Mouse (Mus musculus) midbrain, embryonic 13.5 days (tissue): ENCODE measurements at regions not wholly inside any gene's neighbourhood (a gene's known extent, or its start where the extent isn't known, plus 50 kb on each side); places are given as distances from the start of the nearest gene placed in this dataset.

ENCODE experiments used
- ATAC-seq: fragments of 200-750 bp; cut with Nextera tagmentation; 2 replicates; pipeline ENCODE4 v1.8.0; 2017; ENCODE audit warnings: mild to moderate bottlenecking, moderate TSS enrichment, moderate library complexity
- H3K27ac ChIP-seq: fragments of 300-500 bp; sonication (generic); 2 replicates; pipeline ENCODE4 v1.5.1; 2015; ENCODE audit warnings: inconsistent platforms, mild to moderate bottlenecking, moderate library complexity
- H3K27me3 ChIP-seq: fragments of 300-500 bp; sonication (generic); 2 replicates; pipeline ENCODE4 v1.6.1; 2015; ENCODE audit warnings: mild to moderate bottlenecking, inconsistent platforms
- H3K36me3 ChIP-seq: fragments of 300-500 bp; sonication (generic); 2 replicates; pipeline ENCODE4 v1.6.1; 2015; ENCODE audit warnings: mild to moderate bottlenecking, inconsistent platforms
- H3K4me1 ChIP-seq: fragments of 300-500 bp; sonication (generic); replicated peaks from 2 replicates; pipeline ENCODE4 v1.6.1; 2015; ENCODE audit warnings: inconsistent platforms
- H3K4me2 ChIP-seq: fragments of 300-500 bp; sonication (generic); replicated peaks from 2 replicates; pipeline ENCODE4 v1.6.1; 2015; ENCODE audit warnings: moderate library complexity, mild to moderate bottlenecking, inconsistent platforms
- H3K4me3 ChIP-seq: fragments of 300-500 bp; sonication (generic); replicated peaks from 2 replicates; pipeline ENCODE4 v1.5.1; 2015; ENCODE audit warnings: mild to moderate bottlenecking, inconsistent platforms
- H3K9ac ChIP-seq: fragments of 300-500 bp; sonication (generic); replicated peaks from 2 replicates; pipeline ENCODE4 v1.6.1; 2015; ENCODE audit warnings: mild to moderate bottlenecking, inconsistent platforms
- H3K9me3 ChIP-seq: fragments of 300-500 bp; sonication (generic); 2 replicates; pipeline ENCODE4 v1.6.1; 2016; ENCODE audit warnings: mild to moderate bottlenecking, inconsistent platforms
- WGBS: fragments of 180-500 bp; shearing (Covaris S2); methylation state at CpG from one replicate; pipeline ENCODE4 v1.1.7; 2015; 5-methylcytosine and 5-hydroxymethylcytosine counted together

DNA sequence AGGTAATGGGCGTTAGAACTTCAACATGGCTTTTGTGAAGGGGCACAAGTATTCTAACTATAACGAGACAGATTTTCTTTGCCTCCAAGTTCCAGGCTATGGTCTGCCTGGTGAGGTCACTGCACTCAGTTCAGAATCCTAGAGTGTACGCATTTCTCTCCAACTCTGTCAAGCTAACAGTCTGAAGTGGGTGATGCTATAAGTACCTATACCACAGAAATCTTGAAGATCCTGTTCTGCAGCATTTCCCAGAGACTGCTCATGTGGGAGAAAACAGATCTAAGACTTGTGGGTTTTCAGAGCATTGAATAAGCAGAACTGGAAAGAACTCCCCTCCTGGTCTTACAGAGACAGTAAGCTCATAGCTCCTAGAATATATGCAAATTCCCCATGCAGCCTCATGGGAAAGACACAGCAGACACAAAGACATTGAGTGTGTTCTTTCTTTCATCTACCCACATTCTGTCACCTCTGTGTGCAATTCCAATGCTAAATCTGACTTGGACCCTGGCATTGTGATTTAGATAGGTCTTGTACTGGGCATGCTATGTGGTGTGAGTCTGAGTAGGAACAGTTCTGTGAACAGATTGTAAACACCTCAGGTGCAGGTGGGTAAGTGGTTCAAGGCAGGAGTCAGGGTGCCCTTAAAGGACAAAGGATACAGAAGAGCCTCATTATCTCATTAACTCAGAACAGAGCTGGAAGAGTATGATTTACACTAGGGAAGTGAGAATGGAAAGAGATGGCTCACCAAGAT lies 245.1 kb upstream of the Cpeb2 start:
- WGBS, result 87% methylated on average over 3 of the region's 3 CpGs

DNA sequence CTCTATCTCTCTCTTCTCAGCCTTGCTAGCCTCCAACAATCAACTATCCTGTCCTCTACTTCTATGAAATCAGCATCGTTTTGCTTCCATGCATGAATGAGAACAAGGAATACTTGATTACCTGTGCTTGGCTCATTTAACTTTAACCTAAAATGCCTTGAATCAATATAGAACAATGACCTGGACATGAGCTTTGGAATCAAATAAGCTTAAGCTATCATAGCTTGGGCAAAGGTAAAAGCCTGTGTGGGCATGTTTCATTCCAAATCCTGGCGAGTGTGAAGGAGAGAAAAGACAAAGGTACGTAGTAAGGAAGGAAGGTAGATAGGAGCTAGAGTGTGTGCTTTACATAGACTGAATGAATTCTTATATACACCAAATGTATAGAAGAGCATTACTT lies 243.7 kb upstream of the Cpeb2 start:
- 92% methylated on average over 3 of the region's 3 CpGs for WGBS
- Histone ChIP-seq H3K36me3 (no peaks in the 10 kb centered on the region), H3K9ac (no peak overlapping the region), H3K4me2 (no peak overlapping the region), H3K27me3 (no peaks in the 10 kb centered on the region), H3K4me1 (no peaks in the 10 kb centered on the region), H3K4me3 (no peak overlapping the region), H3K9me3 (no peaks in the 10 kb centered on the region), H3K27ac (no peak overlapping the region)
- ATAC-seq, result no peak

More for the DNA sequence above, 245.1 kb upstream of the Cpeb2 start:
- H3K4me2 ChIP-seq, result no peak overlapping the region
- no peak overlapping the region for H3K27ac ChIP-seq
- H3K4me3 ChIP-seq, result no peak overlapping the region
- no peaks in the 10 kb centered on the region for H3K27me3 ChIP-seq
- no peaks in the 10 kb centered on the region for H3K9me3 ChIP-seq
- no peak for ATAC-seq
- H3K4me1 ChIP-seq, result no peaks in the 10 kb centered on the region
- no peaks in the 10 kb centered on the region for H3K36me3 ChIP-seq
- no peak overlapping the region for H3K9ac ChIP-seq

DNA sequence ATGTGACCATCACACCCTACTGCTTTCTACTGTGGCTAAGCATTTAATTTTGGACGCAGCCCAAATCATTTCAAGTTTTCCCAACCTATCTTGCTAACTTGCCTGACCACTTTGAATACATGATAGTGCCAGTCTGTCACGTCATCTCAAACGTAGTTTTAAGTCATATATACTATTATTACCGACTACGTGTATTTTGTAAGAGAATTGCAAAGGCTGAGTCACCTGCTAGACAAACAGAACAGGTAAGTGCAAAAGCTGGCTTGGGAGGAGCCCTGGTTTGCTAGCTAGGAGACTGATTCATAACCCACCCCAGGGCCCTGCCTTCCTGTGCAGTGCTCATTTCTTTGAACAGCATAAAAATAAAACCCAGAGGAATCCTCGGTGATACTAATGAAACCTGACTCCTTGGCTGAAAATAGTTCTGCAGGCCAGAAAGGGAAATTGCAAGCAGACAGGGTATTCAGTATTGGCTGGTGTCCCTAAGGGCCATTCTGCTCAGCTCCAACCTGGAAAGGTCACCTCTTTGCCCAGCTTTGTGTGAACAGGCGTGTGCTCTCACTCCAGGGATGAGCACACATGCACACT lies 208.9 kb upstream of the Cpeb2 start:
- H3K27ac ChIP-seq, result no peak overlapping the region
- no peak overlapping the region for H3K9ac ChIP-seq
- no peak for ATAC-seq
- no peaks in the 10 kb centered on the region for H3K4me1 ChIP-seq
- WGBS, result 81% methylated on average over 7 of the region's 7 CpGs
- no peaks in the 10 kb centered on the region for H3K36me3 ChIP-seq
- H3K4me2 ChIP-seq, result no peak overlapping the region
- H3K4me3 ChIP-seq, result no peak overlapping the region
- no peaks in the 10 kb centered on the region for H3K9me3 ChIP-seq
- no peaks in the 10 kb centered on the region for H3K27me3 ChIP-seq

DNA sequence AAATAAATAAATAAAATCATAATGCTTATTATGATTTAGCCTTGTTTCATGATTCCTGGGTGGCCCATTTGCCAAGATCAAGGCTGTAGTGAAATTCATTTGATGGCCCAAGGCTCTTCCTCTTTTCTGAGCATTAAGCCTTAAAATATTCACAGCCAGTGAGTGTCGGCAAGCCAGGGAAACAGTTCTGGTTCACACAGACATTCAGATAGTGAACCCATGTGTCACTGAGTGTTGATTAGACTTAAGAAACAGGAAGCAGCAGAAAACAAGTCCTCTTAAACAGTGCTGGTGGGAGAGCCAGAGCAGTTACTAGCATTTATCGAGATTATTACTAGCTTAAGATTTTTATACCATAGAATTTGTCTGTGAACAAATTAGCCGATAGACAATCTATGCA lies 201.7 kb upstream of the Cpeb2 start:
- Histone ChIP-seq H3K36me3 (no peaks in the 10 kb centered on the region), H3K27me3 (no peaks in the 10 kb centered on the region), H3K9me3 (no peaks in the 10 kb centered on the region), H3K9ac (no peak overlapping the region), H3K4me3 (no peak overlapping the region), H3K4me1 (no peaks in the 10 kb centered on the region), H3K4me2 (no peak overlapping the region), H3K27ac (no peak overlapping the region)
- ATAC-seq, result no peak
- 87% methylated on average over 3 of the region's 3 CpGs for WGBS

DNA sequence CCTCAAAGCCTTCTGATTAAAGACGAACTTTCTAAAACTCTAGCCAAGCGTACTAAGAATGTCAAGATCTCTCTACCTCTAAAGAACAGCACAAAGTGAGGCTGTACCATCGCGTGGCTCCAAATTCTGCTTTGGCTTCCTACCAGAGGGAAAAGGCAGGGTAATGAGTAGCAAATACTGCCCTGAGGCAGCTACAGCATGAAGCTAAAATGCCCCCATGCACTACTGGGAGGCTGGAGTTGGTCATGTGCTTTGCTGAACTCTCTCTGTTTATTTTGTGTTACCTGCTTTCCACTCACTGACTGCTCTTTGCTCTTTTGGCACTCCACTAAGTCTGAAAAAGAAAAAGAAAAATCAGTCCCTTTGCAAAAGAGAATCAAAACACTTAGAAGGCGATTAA lies 201.1 kb upstream of the Cpeb2 start:
- 86% methylated on average over 5 of the region's 5 CpGs for WGBS
- H3K4me2 ChIP-seq, result no peak overlapping the region
- H3K9me3 ChIP-seq, result no peaks in the 10 kb centered on the region
- H3K27ac ChIP-seq, result no peak overlapping the region
- H3K4me1 ChIP-seq, result no peaks in the 10 kb centered on the region
- no peaks in the 10 kb centered on the region for H3K27me3 ChIP-seq
- ATAC-seq, result no peak
- H3K9ac ChIP-seq, result no peak overlapping the region
- no peak overlapping the region for H3K4me3 ChIP-seq
- H3K36me3 ChIP-seq, result no peaks in the 10 kb centered on the region

DNA sequence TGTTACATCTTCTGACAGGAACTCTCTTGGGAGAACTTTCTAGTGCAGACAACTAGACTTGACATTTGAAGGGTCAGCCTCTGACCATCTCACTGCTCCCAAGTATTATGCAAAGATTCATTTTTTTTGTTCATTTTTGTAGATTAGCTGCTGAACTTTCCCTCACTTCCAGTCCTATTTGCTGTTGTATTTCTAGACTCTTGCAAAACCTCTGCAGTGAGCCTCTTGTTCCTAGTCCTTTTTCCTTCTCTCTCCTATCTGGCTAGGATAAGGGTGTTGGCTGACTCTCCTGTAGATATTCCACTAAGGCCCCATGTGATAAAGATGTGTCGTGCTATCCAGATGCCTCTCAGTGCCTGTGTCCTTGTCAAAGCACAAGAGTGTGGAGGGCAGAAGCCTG lies 198.5 kb upstream of the Cpeb2 start:
- Histone ChIP-seq H3K27me3 (no peaks in the 10 kb centered on the region), H3K9me3 (no peaks in the 10 kb centered on the region), H3K36me3 (no peaks in the 10 kb centered on the region), H3K4me3 (no peak overlapping the region), H3K27ac (no peak overlapping the region), H3K9ac (no peak overlapping the region), H3K4me2 (no peak overlapping the region), H3K4me1 (no peaks in the 10 kb centered on the region)
- ATAC-seq, result no peak
- 82% methylated on average over 1 of the region's 1 CpGs for WGBS

DNA sequence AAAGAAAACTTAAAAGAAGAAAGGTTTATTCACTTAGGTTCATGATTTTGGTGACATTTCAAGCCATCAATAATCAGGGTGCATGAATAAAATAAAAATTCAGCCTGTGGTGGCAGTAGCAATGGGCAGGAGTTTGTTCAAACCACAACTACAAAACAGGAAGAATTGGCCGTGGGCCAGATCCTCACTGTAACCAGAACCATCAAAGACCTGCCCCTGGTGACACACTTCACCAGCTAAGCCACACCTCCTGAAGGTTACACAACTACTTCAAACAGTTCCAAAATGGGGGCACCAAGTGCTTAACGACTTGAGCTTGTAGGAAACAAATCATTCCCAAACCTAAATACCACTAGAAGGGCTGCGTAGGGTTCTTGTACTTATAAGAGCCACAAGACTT lies 195.4 kb upstream of the Cpeb2 start:
- ATAC-seq, result no peak
- no peaks in the 10 kb centered on the region for H3K36me3 ChIP-seq
- no peak overlapping the region for H3K9ac ChIP-seq
- no peaks in the 10 kb centered on the region for H3K4me1 ChIP-seq
- no peaks in the 10 kb centered on the region for H3K9me3 ChIP-seq
- 82% methylated on average over 3 of the region's 3 CpGs for WGBS
- no peak overlapping the region for H3K27ac ChIP-seq
- no peak overlapping the region for H3K4me3 ChIP-seq
- H3K27me3 ChIP-seq, result no peaks in the 10 kb centered on the region
- no peak overlapping the region for H3K4me2 ChIP-seq

DNA sequence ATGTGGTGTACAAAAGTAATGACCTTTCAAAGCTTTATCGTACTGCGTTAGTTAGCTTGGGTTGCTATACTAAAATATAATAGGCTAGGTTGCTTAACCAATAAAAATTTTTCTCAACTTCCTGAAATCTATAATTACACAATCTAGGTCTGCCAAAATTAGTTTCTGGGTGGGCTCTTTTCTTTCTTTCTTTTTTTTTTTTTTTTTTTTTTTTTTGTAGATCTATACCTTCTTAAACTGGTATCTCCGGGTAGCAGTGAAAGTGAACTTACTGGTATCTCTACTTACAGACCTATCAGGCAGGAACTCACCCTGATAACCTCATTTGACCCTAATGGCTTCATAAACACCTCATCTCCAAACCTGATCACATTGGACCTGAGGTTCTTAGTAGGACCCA lies 193.4 kb upstream of the Cpeb2 start:
- no peaks in the 10 kb centered on the region for H3K9me3 ChIP-seq
- no peak overlapping the region for H3K4me2 ChIP-seq
- 96% methylated on average over 3 of the region's 3 CpGs for WGBS
- H3K36me3 ChIP-seq, result no peaks in the 10 kb centered on the region
- no peak overlapping the region for H3K4me3 ChIP-seq
- H3K27ac ChIP-seq, result no peak overlapping the region
- no peaks in the 10 kb centered on the region for H3K4me1 ChIP-seq
- H3K9ac ChIP-seq, result no peak overlapping the region
- no peak for ATAC-seq
- no peaks in the 10 kb centered on the region for H3K27me3 ChIP-seq

DNA sequence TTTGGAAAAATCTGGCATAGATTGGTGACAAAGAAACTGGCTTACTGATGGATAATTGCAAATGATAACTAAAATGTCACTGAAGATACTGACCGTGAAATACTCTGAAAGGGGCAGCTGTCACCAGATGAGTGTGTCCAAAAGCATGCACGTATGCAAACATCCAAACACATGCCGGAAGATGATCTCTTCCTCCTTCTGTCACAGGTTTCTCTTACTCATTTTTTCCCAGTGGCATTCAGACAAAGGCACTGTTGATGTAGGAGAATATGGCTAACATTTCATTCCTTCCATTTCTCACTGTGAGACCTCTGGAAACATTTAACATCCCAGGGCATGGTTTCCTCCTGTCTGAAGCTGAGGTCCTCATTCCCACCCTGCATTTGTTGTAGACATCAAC lies 190.4 kb upstream of the Cpeb2 start:
- Histone ChIP-seq H3K27me3 (no peaks in the 10 kb centered on the region), H3K4me1 (no peaks in the 10 kb centered on the region), H3K36me3 (no peaks in the 10 kb centered on the region), H3K4me2 (no peak overlapping the region), H3K9me3 (no peaks in the 10 kb centered on the region), H3K27ac (no peak overlapping the region), H3K9ac (no peak overlapping the region), H3K4me3 (no peak overlapping the region)
- 86% methylated on average over 3 of the region's 3 CpGs for WGBS
- ATAC-seq, result no peak

DNA sequence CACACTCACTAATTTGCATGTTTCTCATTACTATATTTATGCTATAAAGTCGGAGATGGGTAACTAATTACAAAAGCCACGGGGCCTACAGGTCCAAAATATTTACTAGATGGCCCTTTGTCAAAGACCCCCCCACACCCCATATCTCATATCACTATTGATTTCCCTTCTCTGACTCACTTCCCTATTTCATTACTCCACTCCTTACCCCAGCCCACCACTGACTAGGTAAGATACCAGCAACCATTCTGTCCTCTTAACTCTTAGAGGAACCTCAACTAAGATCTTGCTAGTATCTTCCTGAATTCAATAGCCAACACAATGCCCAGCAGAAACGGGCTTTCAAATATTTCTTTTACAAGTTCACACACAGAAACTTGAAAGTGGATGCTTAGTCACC lies 187.1 kb upstream of the Cpeb2 start:
- Histone ChIP-seq H3K9ac (no peak overlapping the region), H3K4me1 (no peaks in the 10 kb centered on the region), H3K4me3 (no peak overlapping the region), H3K27me3 (no peaks in the 10 kb centered on the region), H3K27ac (no peak overlapping the region), H3K4me2 (no peak overlapping the region), H3K36me3 (no peaks in the 10 kb centered on the region), H3K9me3 (no peaks in the 10 kb centered on the region)
- ATAC-seq, result no peak
- WGBS, result 94% methylated on average over 3 of the region's 3 CpGs

DNA sequence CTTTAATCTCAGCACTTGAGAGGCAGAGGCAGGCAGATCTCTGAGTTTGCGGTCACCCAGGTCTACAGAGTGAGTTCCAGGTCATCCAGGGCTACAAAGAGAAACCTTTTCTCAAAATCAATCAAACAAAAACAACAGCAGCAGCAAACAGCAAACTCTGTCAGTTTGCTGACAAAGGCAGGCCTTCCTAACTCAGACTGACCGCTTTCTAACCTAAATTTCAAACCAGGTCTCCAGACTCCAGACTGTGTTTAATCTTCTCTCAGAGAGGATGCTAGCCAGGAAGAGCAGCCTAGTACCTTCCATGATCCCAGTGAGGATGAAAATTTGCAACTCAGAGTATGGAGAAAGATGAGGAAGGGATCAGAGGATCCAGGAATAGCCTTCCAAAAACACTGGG lies 185.7 kb upstream of the Cpeb2 start:
- no peak for ATAC-seq
- 92% methylated on average over 2 of the region's 2 CpGs for WGBS
- no peak overlapping the region for H3K4me2 ChIP-seq

DNA sequence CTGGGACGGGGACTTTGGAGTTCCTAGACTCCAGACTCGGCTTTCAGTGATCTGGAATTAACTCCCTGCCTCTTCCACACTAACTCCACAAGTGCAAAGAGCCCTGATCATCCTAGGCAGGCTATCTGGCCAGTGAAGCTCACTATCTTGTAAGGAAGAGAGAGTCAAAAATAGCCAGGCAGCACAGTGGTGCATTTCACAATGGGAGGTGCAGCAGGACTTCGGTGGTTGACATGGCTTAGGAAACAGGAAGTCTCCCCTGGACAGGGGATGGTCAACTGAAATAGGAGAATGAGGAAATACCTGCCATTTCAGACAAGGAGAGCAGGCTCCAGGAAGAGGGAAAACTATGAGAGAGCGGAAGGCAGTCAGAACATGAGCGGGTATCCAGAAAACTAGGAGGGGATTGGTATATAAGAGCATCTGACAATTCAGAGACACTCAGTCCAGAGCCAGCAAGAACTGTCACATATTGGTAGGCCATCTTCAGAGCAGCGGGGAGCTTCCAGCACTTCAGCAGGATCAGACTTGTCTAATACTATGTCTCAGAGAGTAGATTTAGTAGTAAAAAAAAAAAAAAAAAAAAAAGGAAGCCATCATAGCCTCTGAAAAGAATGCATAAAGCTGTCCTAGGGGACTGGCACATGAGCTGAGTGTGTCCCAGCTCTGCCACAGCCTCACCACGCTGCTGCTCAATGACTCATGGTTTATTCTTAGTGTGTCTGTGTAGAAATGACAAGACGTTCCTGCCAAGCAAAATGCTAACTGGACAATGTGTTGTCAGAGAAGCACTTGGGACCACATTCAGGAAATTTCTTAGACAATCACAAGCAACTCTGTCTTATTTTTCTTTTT lies 184.5 kb upstream of the Cpeb2 start:
- no peaks in the 10 kb centered on the region for H3K4me1 ChIP-seq
- no peaks in the 10 kb centered on the region for H3K9me3 ChIP-seq
- 73% methylated on average over 8 of the region's 8 CpGs for WGBS
- no peak overlapping the region for H3K4me2 ChIP-seq
- no peak overlapping the region for H3K27ac ChIP-seq
- no peak overlapping the region for H3K4me3 ChIP-seq
- no peaks in the 10 kb centered on the region for H3K36me3 ChIP-seq
- ATAC-seq, result no peak
- no peak overlapping the region for H3K9ac ChIP-seq
- no peaks in the 10 kb centered on the region for H3K27me3 ChIP-seq

More for the DNA sequence above, 185.7 kb upstream of the Cpeb2 start:
- H3K27ac ChIP-seq, result no peak overlapping the region
- H3K9me3 ChIP-seq, result no peaks in the 10 kb centered on the region
- no peaks in the 10 kb centered on the region for H3K36me3 ChIP-seq
- no peak overlapping the region for H3K9ac ChIP-seq
- H3K27me3 ChIP-seq, result no peaks in the 10 kb centered on the region
- H3K4me1 ChIP-seq, result no peaks in the 10 kb centered on the region
- H3K4me3 ChIP-seq, result no peak overlapping the region
